ENCODE assay signal across 25 mouse cellular contexts in genomic region chr7:100433295-100433694, GRCm38 (mm10). TPM values are rescaled to one million over a fixed set of nuclear protein-coding genes. Genes with fewer than 3 reads are reported as not detected.
"Had no signal": no experiment of that assay in that cellular context is flagged by ENCODE, and none has a peak within 500 bp of the region (broad histone marks: within the 10 kb centered on the region; RNA-seq: fewer than 3 reads in every experiment).

No protein-coding gene starts in this region.

- H3K4me2 ChIP-seq: heart, embryonic 12.5 days; hindbrain, embryonic 12.5 days; hindbrain, embryonic 14.5 days; limb, embryonic 12.5 days; liver, embryonic 11.5 days; liver, embryonic 13.5 days; liver, embryonic 15.5 days had no signal

- H3K9ac ChIP-seq: heart, embryonic 12.5 days; hindbrain, embryonic 12.5 days; hindbrain, embryonic 14.5 days; limb, embryonic 12.5 days; liver, embryonic 13.5 days; liver, embryonic 15.5 days had no signal

- DNase-seq: gastrocnemius, adult 2 months; gastrocnemius, postnatal 10 days; gastrocnemius, postnatal 25 days; heart, adult 2 months; heart, postnatal 10 days; heart, postnatal 4 days; kidney, adult 18-20 months; kidney, adult 8-10 months; kidney, postnatal 10 days; kidney, postnatal 25 days; kidney, postnatal 4 days; liver; liver, embryonic 13.5 days had no signal

- H3K4me1 ChIP-seq: hindbrain, embryonic 10.5 days; hindbrain, embryonic 12.5 days; limb, embryonic 10.5 days; limb, embryonic 12.5 days; liver, embryonic 13.5 days had no signal

- ATAC-seq: hindbrain, embryonic 16.5 days had no signal

- H3K9me3 ChIP-seq: heart, embryonic 12.5 days; hindbrain, embryonic 10.5 days; hindbrain, embryonic 12.5 days; limb, embryonic 10.5 days; limb, embryonic 12.5 days; liver, embryonic 13.5 days; liver, embryonic 15.5 days had no signal

- H3K27me3 ChIP-seq: heart, embryonic 12.5 days; hindbrain, embryonic 12.5 days; limb, embryonic 12.5 days; liver, embryonic 13.5 days; liver, embryonic 15.5 days had no signal

- H3K4me3 ChIP-seq: gastrocnemius, adult 2 months; heart, adult 2 months; heart, embryonic 12.5 days; hindbrain, embryonic 10.5 days; hindbrain, embryonic 12.5 days; layer of hippocampus, adult 2 months; left cerebral cortex, adult 2 months; limb, embryonic 10.5 days; limb, embryonic 12.5 days; liver, embryonic 13.5 days; liver, embryonic 15.5 days had no signal

- H3K27ac ChIP-seq: heart, adult 2 months; hindbrain, embryonic 10.5 days; hindbrain, embryonic 12.5 days; hindbrain, embryonic 14.5 days; layer of hippocampus, adult 2 months; left cerebral cortex, adult 2 months; limb, embryonic 10.5 days; limb, embryonic 12.5 days; liver, embryonic 15.5 days had no signal

RNA-seq across cellular contexts. Expression of gene Ucp3, which starts 39.5 kb away (rescaled TPM):
- polyA plus RNA-seq: hindbrain, embryonic 12.5 days; hindbrain, embryonic 14.5 days; intestine, embryonic 14.5 days; limb, embryonic 10.5 days; limb, embryonic 12.5 days; liver, embryonic 11.5 days; liver, embryonic 13.5 days had no signal
